Mouse (Mus musculus) intestine, postnatal 0 days (tissue): ENCODE data around the gene Mccc2. TPM values are rescaled to one million over a fixed set of nuclear protein-coding genes. Genes with fewer than 3 reads are reported as not detected.

ENCODE experiments used
- ATAC-seq: fragments of 200-750 bp; cut with Nextera tagmentation; 2 replicates; pipeline ENCODE4 v1.8.0; 2017; ENCODE audit warnings: mild to moderate bottlenecking, moderate TSS enrichment, moderate library complexity
- H3K27ac ChIP-seq: fragments of 300-500 bp; sonication (generic); 2 replicates; pipeline ENCODE4 v1.5.1; 2014; ENCODE audit warnings: mild to moderate bottlenecking, low read depth, low read length, moderate library complexity
- H3K27me3 ChIP-seq: fragments of 300-500 bp; sonication (generic); replicated peaks from 2 replicates; pipeline ENCODE4 v1.6.1; 2014; ENCODE audit warnings: low read length, mixed read lengths; ENCODE audit not compliant: control insufficient read depth, insufficient read depth
- H3K36me3 ChIP-seq: fragments of 300-500 bp; sonication (generic); 2 replicates; pipeline ENCODE4 v1.6.1; 2014; ENCODE audit warnings: mild to moderate bottlenecking, moderate library complexity; ENCODE audit not compliant: control insufficient read depth, insufficient read depth
- H3K4me1 ChIP-seq: fragments of 300-500 bp; sonication (generic); replicated peaks from 2 replicates; pipeline ENCODE4 v1.6.1; 2014; ENCODE audit warnings: antibody characterized with exemption, low read length, mixed read lengths; ENCODE audit not compliant: control insufficient read depth, insufficient read depth
- H3K4me2 ChIP-seq: fragments of 300-500 bp; sonication (generic); replicated peaks from 2 replicates; pipeline ENCODE4 v1.6.1; 2014; ENCODE audit warnings: low read depth, mild to moderate bottlenecking, moderate library complexity
- H3K4me3 ChIP-seq: fragments of 300-500 bp; sonication (generic); 2 replicates; pipeline ENCODE4 v1.5.1; 2014; ENCODE audit warnings: low read depth, low read length
- H3K9ac ChIP-seq: fragments of 300-500 bp; sonication (generic); 2 replicates; pipeline ENCODE4 v1.6.1; 2014; ENCODE audit warnings: mild to moderate bottlenecking, low read depth, low read length
- H3K9me3 ChIP-seq: fragments of 300-500 bp; sonication (generic); 2 replicates; pipeline ENCODE4 v1.6.1; 2016; ENCODE audit warnings: mixed run types; ENCODE audit not compliant: control insufficient read depth
- CTCF ChIP-seq: sonication (generic); IDR thresholded peaks from 2 replicates; pipeline ENCODE4 v1.5.1; 2016; ENCODE audit warnings: low read depth, mild to moderate bottlenecking, control low read depth, antibody characterized with exemption, moderate library complexity
- WGBS: fragments of 180-500 bp; shearing (Covaris S2); extraction: QIAGEN DNeasy Blood & Tissue Kit; methylation state at CpG from one replicate; pipeline ENCODE4 v1.1.7; 2014; 5-methylcytosine and 5-hydroxymethylcytosine counted together
- polyA plus RNA-seq: library from polyadenylated mRNA; unstranded; fragments of >200 nt; fragmentation: Nextera tagmentation; extraction: Ambion mirVana; gene quantifications from 2 replicates; pipeline ENCODE4 v1.2.1, GENCODE M21; 2015

The Mccc2 gene
- polyA plus RNA-seq, 1 experiment from 2014 or later, result 13.2 TPM

DNA sequence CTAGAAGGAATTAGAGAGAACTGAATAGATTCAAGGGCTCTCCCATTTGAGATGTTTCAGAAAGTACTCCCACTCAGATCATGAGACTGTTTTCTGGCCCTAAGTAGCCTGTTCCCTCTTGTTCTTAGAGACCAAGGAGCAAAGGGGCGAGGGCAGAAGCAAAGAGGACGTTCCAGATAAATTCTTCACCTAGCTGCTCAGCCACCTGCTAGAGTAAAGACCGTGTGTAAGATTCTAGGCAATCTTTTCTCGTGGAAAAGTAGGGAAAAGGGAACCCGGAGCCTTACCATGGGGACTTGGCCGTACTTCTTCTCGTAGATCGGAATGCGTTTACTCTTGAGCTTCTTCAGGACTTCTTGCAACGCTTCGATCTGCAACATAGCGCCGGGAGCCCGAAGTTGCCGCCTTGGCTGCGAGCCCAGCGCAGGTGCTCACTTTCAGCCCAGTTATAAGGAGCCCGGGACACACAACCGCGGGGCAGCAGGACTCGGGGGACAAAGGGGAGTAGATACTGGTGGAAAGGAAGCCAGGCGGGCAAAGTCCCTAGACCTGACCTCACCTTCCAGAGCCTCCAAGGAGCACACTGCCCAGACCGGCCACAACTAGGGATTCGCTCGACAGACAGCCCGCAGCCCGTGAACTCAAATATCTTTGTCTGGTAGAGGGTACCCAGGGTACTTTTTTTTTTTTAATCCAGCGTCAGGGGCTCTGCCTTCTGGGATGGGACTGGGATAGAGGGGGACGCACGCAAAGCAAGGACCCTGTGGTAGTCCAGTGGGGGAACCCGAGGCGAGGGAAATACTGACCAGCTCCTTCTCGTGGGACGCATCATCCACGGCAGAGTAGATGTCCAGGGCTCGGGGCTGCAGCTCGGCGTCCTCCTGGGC is 115.5 kb downstream of the Mccc2 start:
- Histone ChIP-seq H3K4me2 (no peak overlapping the region), H3K36me3 (no peaks in the 10 kb centered on the region), H3K4me1 (no peaks in the 10 kb centered on the region), H3K9me3 (no peaks in the 10 kb centered on the region), H3K4me3 (no peak overlapping the region), H3K27ac (no peak overlapping the region), H3K27me3 (peaks cover 23% of the 10 kb centered on the region), H3K9ac (no peak overlapping the region)
- no peak for ATAC-seq
- TF ChIP-seq CTCF, result no peak
- WGBS, result 9% methylated on average over 38 of the region's 38 CpGs

- Histone ChIP-seq H3K9ac (no peak overlapping the region), H3K4me3 (no peak overlapping the region), H3K36me3 (no peaks in the 10 kb centered on the region), H3K27me3 (peaks cover 23% of the 10 kb centered on the region), H3K4me1 (no peaks in the 10 kb centered on the region), H3K27ac (no peak overlapping the region), H3K9me3 (no peaks in the 10 kb centered on the region), H3K4me2 (no peak overlapping the region)
- no peak for TF ChIP-seq CTCF
- ATAC-seq, result no peak
- WGBS, result 28% methylated on average over 14 of the region's 14 CpGs
These were observed 116.6 kb downstream of the Mccc2 start for GRCm38 (mm10) chr13:99898816-99899215.

Other genes starting within 250 kb of the Mccc2 start
- 32.5 and 34.1 TPM in 2 replicates for gene Cartpt, start 114.5 kb downstream of the Mccc2 start, polyA plus RNA-seq
- gene Bdp1, start 88.4 kb upstream of the Mccc2 start, polyA plus RNA-seq, result 13.1 and 16.1 TPM in 2 replicates
- 107 and 115 TPM in 2 replicates for gene Serf1, start 92.4 kb upstream of the Mccc2 start, polyA plus RNA-seq
- gene Smn1, start 109.2 kb upstream of the Mccc2 start, polyA plus RNA-seq, result 25.3 and 26.2 TPM in 2 replicates
- gene Naip2, start 186.5 kb upstream of the Mccc2 start, polyA plus RNA-seq, result 5.5 and 6.6 TPM in 2 replicates
- 10.2 and 13.0 TPM in 2 replicates for gene Naip5, start 230.7 kb upstream of the Mccc2 start, polyA plus RNA-seq